Mouse (Mus musculus): ENCODE data around the gene C030005K15Rik. TPM values are rescaled to one million over a fixed set of nuclear protein-coding genes. Genes with fewer than 3 reads are reported as not detected.

C030005K15Rik gene
- polyA plus RNA-seq, 1 experiment from 2014 or later: not detected

GRCm38 (mm10) chr10:97720625-97721024, 5.9 kb downstream of the C030005K15Rik start:
- H3K27me3 ChIP-seq (ENCODE audit: control insufficient read depth, insufficient read depth, low read length): no peaks in the 10 kb centered on the region
- no peaks in the 10 kb centered on the region for H3K9me3 ChIP-seq (ENCODE audit: control insufficient read depth, low read length)
- DNase-seq (ENCODE audit: low spot score) (no peak), ATAC-seq (ENCODE audit: low FRiP score, low TSS enrichment) (no peak)
- H3K27ac ChIP-seq (replicated peaks): no peak overlapping the region
- H3K36me3 ChIP-seq (ENCODE audit: control insufficient read depth, insufficient read depth, low read length): no peaks in the 10 kb centered on the region
- H3K4me3 ChIP-seq (ENCODE audit: low read depth, low read length): no peak overlapping the region
- H3K4me1 ChIP-seq (replicated peaks; ENCODE audit: control insufficient read depth, insufficient read depth): no peaks in the 10 kb centered on the region
- TF ChIP-seq EP300 (optimal IDR thresholded peaks at IDR 0.05) (no peak), CTCF (IDR thresholded peaks at IDR 0.05; ENCODE audit: low read depth) (no peak)
- no peak overlapping the region for H3K4me2 ChIP-seq (replicated peaks; ENCODE audit: low read depth)
- 75% methylated on average over 1 of the region's 1 CpGs for WGBS
- no peak overlapping the region for H3K9ac ChIP-seq (ENCODE audit: low read length)

- no peak for DNase-seq (ENCODE audit: low spot score)
- no peak for ATAC-seq (ENCODE audit: low FRiP score, low TSS enrichment)
Observed at GRCm38 (mm10) chr10:97718021-97718420, 8.5 kb downstream of the C030005K15Rik start.

GRCm38 (mm10) chr10:97717233-97717632, 9.3 kb downstream of the C030005K15Rik start:
- Histone ChIP-seq H3K27ac (replicated peaks) (no peak overlapping the region), H3K4me3 (ENCODE audit: low read depth, low read length) (no peak overlapping the region), H3K9ac (ENCODE audit: low read length) (no peak overlapping the region), H3K4me1 (replicated peaks; ENCODE audit: control insufficient read depth, insufficient read depth) (no peaks in the 10 kb centered on the region), H3K36me3 (ENCODE audit: control insufficient read depth, insufficient read depth, low read length) (no peaks in the 10 kb centered on the region), H3K27me3 (ENCODE audit: control insufficient read depth, insufficient read depth, low read length) (no peaks in the 10 kb centered on the region), H3K4me2 (replicated peaks; ENCODE audit: low read depth) (no peak overlapping the region), H3K9me3 (ENCODE audit: control insufficient read depth, low read length) (no peaks in the 10 kb centered on the region)
- no peak for DNase-seq (ENCODE audit: low spot score)
- 73% methylated on average over 1 of the region's 1 CpGs for WGBS
- TF ChIP-seq EP300 (optimal IDR thresholded peaks at IDR 0.05) (no peak), CTCF (IDR thresholded peaks at IDR 0.05; ENCODE audit: low read depth) (no peak)
- no peak for ATAC-seq (ENCODE audit: low FRiP score, low TSS enrichment)

More at GRCm38 (mm10) chr10:97718021-97718420, 8.5 kb downstream of the C030005K15Rik start:
- Histone ChIP-seq H3K9ac (ENCODE audit: low read length) (no peak overlapping the region), H3K4me3 (ENCODE audit: low read depth, low read length) (no peak overlapping the region), H3K4me2 (replicated peaks; ENCODE audit: low read depth) (no peak overlapping the region), H3K27ac (replicated peaks) (no peak overlapping the region), H3K4me1 (replicated peaks; ENCODE audit: control insufficient read depth, insufficient read depth) (no peaks in the 10 kb centered on the region), H3K27me3 (ENCODE audit: control insufficient read depth, insufficient read depth, low read length) (no peaks in the 10 kb centered on the region), H3K9me3 (ENCODE audit: control insufficient read depth, low read length) (no peaks in the 10 kb centered on the region), H3K36me3 (ENCODE audit: control insufficient read depth, insufficient read depth, low read length) (no peaks in the 10 kb centered on the region)
- TF ChIP-seq CTCF (IDR thresholded peaks at IDR 0.05; ENCODE audit: low read depth) (no peak), EP300 (optimal IDR thresholded peaks at IDR 0.05) (no peak)
- 70% methylated on average over 2 of the region's 2 CpGs for WGBS

- no peaks in the 10 kb centered on the region for H3K36me3 ChIP-seq (ENCODE audit: control insufficient read depth, insufficient read depth, low read length)
- H3K27ac ChIP-seq (replicated peaks): no peak overlapping the region
- 60% methylated on average over 3 of the region's 3 CpGs for WGBS
- TF ChIP-seq CTCF (IDR thresholded peaks at IDR 0.05; ENCODE audit: low read depth) (no peak), EP300 (optimal IDR thresholded peaks at IDR 0.05) (no peak)
- no peak for ATAC-seq (ENCODE audit: low FRiP score, low TSS enrichment)
- DNase-seq (ENCODE audit: low spot score): no peak
- H3K4me2 ChIP-seq (replicated peaks; ENCODE audit: low read depth): no peak overlapping the region
- H3K27me3 ChIP-seq (ENCODE audit: control insufficient read depth, insufficient read depth, low read length): no peaks in the 10 kb centered on the region
- H3K4me1 ChIP-seq (replicated peaks; ENCODE audit: control insufficient read depth, insufficient read depth): no peaks in the 10 kb centered on the region
- H3K9ac ChIP-seq (ENCODE audit: low read length): no peak overlapping the region
- no peaks in the 10 kb centered on the region for H3K9me3 ChIP-seq (ENCODE audit: control insufficient read depth, low read length)
- H3K4me3 ChIP-seq (ENCODE audit: low read depth, low read length): no peak overlapping the region
Observed at GRCm38 (mm10) chr10:97715289-97715906, 11.2 kb downstream of the C030005K15Rik start.

- ATAC-seq (ENCODE audit: low FRiP score, low TSS enrichment) (no peak), DNase-seq (ENCODE audit: low spot score) (no peak)
- WGBS: 79% methylated on average over 4 of the region's 4 CpGs
- no peaks in the 10 kb centered on the region for H3K27me3 ChIP-seq (ENCODE audit: control insufficient read depth, insufficient read depth, low read length)
- H3K4me1 ChIP-seq (replicated peaks; ENCODE audit: control insufficient read depth, insufficient read depth): no peaks in the 10 kb centered on the region
- no peaks in the 10 kb centered on the region for H3K36me3 ChIP-seq (ENCODE audit: control insufficient read depth, insufficient read depth, low read length)
- H3K9me3 ChIP-seq (ENCODE audit: control insufficient read depth, low read length): no peaks in the 10 kb centered on the region
- H3K4me2 ChIP-seq (replicated peaks; ENCODE audit: low read depth): no peak overlapping the region
- H3K4me3 ChIP-seq (ENCODE audit: low read depth, low read length): no peak overlapping the region
- no peak overlapping the region for H3K9ac ChIP-seq (ENCODE audit: low read length)
- TF ChIP-seq CTCF (IDR thresholded peaks at IDR 0.05; ENCODE audit: low read depth): no peak
- no peak for TF ChIP-seq EP300 (optimal IDR thresholded peaks at IDR 0.05)
- no peak overlapping the region for H3K27ac ChIP-seq (replicated peaks)
Observed at GRCm38 (mm10) chr10:97714584-97714983, 12.0 kb downstream of the C030005K15Rik start.

GRCm38 (mm10) chr10:97712687-97713086, 13.9 kb downstream of the C030005K15Rik start:
- Histone ChIP-seq H3K4me3 (ENCODE audit: low read depth, low read length) (no peak overlapping the region), H3K4me1 (replicated peaks; ENCODE audit: control insufficient read depth, insufficient read depth) (no peaks in the 10 kb centered on the region), H3K9ac (ENCODE audit: low read length) (no peak overlapping the region), H3K36me3 (ENCODE audit: control insufficient read depth, insufficient read depth, low read length) (no peaks in the 10 kb centered on the region), H3K9me3 (ENCODE audit: control insufficient read depth, low read length) (no peaks in the 10 kb centered on the region), H3K27me3 (ENCODE audit: control insufficient read depth, insufficient read depth, low read length) (no peaks in the 10 kb centered on the region), H3K27ac (replicated peaks) (no peak overlapping the region), H3K4me2 (replicated peaks; ENCODE audit: low read depth) (no peak overlapping the region)
- under 1% methylated on average over 5 of the region's 5 CpGs for WGBS
- DNase-seq (ENCODE audit: low spot score) (peak; percentile 34), ATAC-seq (ENCODE audit: low FRiP score, low TSS enrichment) (no peak)
- TF ChIP-seq CTCF (IDR thresholded peaks at IDR 0.05; ENCODE audit: low read depth): peak; percentile 95
- TF ChIP-seq EP300 (optimal IDR thresholded peaks at IDR 0.05): no peak

Measured in stomach, postnatal 0 days (tissue).